Mouse (Mus musculus): ENCODE data around the gene Map3k9.

The Map3k9 gene

DNA sequence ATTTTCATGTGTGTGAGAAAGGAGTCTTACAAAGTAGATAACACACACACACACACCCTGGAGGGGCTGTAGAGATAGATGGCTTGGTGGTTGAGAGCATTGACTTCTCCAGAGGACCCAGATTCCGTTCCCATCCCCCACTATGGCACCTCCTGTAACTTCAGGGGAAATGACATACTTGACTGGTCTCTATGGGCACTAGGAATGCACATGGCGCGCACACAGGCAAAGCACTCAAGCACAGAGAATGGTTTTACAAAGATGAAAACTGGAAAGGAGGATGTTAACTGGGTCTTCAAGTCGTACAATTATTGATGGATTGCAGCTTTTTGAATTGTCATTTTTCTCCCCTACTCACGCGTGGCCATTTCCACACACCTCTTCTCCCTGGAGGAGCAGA is 1.6 kb upstream of the Map3k9 start:
- no peak for DNase-seq

DNA sequence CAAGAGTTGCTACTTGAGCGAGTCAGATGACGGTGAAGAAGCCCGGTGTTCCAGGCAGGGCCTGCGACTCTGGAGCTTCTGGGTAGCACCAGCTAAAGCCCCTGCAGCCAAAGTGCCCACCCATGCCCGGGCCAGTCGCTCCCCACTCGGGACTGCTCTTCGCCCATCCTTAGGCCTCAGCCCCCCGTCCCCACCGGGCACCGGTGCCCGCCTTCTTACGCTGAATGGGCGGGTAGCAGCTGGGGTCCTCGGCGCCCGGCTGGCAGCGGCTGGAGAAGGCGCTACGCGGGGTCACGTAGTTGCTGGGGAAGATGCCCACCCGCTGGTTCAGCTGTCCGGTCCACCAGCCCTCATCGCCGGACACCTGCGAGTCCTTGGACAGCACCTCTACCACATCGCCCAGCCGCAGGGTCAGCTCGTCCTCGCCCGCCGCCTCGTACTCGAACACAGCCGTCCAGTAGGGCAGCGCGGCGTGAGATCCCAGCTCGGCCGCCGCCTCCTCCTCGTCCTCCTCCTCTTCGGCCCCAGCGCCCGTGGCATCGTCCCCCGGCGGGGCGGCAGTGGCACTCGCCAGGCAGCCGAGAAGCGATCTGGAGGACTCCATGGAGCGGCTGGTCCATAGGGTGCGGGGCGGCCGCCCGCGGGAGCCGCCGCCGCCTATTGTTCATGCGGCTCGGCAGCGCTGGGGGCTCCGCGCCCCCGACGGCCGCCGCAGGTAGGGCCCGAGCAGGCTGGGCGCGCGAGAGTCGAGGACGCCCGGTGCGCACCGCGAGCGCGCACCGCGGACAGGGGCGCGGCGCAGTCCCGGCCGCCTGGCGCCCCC is 493 bp downstream of the Map3k9 start:
- peak; percentile 56 to 70 for DNase-seq

DNA sequence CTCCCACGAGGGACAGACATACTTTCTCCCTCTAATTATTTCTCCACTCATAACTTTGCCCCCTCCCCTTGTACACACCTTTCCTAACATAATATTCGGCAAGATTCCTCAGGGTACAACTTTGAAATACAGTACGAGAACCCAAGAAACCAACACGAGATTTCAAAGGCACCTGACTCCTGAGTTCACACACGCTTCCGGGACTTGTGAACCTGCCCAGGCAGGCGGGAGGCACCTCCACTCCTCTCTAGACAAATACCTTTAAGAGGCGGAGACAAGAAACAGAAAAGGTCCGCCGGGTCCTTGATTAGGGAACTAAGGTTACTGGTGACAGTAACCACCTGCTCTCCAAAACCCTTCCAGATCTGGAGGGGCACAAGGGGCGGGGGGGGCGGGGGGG is 1.1 kb downstream of the Map3k9 start:
- DNase-seq, result peak; percentile 51 to 56

DNA sequence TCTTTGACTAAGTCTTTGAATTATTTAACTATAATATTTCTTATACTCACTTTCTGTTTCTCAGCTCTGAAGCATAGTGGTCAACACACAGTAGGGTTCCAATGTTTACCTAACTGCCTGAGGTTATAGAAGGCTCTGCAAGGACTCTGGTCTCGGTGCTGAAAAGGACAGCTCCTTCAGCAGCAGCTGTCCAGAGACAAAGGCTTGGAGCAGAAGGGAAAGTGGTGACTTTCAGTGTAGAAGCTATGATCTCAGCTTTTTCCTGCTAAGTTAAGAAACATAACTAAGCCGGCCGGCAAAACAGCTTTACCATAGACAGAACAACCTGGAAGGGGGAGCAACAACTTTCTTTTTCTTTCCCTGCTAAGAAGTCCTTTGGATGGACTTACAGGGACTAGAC is 4.8 kb downstream of the Map3k9 start:
- no peak for DNase-seq

DNA sequence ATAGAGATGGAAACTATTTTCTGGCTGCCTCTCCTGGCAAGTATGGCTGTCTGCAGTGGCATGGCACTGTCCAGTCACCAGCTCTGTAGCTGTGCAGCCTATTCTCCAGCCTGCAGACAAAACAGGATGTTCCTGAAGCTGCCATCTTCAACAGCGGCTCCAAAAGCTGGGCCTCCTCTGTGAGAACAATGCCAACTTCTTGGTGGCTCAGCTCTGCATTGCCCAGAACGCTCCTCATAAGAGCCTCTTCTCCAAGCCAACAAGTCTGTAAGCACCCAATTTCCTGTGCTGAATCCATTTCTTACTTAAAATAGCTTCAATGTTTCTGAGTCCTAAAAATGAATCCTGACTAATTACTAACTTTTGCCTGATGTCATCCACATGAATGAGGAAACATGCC is 5.3 kb downstream of the Map3k9 start:
- DNase-seq, result no peak

DNA sequence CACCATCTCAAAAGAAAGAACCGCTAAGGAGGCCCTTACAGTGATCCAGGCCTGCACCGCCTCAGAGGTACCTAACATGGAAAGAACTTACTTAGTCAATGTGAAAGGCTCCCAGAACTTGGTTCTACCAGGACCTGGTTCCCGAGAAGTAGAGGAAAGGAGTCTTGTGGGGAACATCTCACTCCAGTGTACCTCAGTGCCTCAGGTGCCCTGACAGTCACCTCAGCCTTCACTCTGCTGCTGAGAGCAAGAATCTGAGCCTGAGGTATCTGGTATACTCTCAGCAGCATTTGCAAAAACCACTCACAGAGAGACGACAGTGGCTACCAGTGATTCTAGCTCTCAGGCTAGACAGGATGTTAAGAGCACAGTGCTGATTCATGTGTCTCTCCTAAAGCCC is 6.8 kb downstream of the Map3k9 start:
- no peak for DNase-seq

DNA sequence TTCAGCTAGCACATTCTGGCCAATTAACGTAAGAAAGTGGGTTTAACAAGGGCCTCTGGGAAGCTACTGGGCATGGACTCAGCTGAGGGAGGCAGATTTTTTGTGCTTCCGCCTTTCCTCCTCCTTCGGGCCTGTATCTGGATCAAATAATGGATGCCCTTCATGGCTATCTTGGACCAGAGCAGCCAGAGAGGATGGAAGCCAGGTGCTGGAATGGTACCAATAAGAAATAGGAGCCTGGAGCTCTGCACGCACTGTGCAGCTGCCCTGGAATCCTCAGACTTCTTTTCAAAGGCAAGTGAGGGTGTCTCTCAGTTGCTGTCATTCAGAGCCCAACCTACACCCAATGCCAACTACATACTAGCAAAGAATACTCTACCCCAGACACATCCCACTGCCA is 11.5 kb downstream of the Map3k9 start:
- DNase-seq, result no peak

DNA sequence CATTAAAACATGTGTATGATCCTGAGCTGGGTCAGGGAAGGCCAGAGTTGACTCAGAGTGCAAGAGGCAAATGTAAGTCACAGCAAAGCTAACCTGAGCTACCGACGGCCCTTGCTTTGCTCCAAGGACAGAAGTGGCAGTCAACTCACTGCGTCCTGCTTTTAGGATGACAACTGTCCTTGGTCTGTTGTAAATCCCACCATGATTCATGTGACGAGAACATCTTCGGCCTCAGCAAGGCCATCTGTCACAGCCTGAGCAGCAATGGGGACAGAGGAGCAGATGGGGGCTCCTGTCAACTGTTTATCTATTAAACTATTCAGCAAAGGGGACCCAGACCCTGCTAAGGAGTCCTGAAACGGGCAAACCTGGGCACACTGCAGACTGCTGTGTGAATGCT is 15.6 kb downstream of the Map3k9 start:
- no peak for DNase-seq

DNA sequence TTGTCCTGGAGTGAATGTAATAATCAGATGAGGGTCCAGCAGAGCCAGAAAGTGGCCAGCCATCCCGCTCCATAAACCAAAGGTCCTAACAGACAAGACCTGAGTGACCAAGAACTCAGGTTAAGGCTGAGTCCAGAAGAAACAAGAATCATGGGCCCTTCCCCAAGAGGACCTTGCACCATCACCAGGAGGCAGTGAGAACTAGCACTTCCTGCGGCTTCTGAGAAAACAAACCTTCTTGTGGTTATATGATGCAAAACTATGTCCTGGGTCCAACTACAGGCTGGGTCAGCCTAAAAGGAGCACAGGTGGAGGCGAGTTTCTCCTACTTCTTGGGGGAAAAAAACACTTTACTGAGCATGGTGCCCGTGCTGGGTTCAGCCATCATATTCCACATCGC is 16.6 kb downstream of the Map3k9 start:
- no peak for DNase-seq

DNA sequence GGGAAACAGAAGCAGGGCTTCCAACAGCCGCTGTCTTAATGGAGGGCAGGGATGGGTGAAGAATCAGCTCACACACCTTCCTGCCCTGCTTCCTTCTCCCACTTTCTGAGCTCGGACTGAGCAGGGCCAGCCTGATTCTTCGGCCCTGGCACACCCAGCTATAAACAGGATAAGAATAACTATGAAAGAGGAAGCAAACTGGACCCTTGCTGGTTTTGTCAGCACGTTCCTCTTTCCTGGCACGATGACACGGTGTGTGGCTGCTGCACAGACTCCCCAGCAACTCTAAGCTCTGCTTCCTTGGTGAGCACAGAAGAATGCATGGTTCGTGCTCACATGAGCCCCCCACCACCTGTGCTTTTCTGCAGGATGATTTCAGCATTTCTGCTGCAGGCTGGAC is 26.3 kb downstream of the Map3k9 start:
- DNase-seq, result peak; percentile 52 to 56

DNA sequence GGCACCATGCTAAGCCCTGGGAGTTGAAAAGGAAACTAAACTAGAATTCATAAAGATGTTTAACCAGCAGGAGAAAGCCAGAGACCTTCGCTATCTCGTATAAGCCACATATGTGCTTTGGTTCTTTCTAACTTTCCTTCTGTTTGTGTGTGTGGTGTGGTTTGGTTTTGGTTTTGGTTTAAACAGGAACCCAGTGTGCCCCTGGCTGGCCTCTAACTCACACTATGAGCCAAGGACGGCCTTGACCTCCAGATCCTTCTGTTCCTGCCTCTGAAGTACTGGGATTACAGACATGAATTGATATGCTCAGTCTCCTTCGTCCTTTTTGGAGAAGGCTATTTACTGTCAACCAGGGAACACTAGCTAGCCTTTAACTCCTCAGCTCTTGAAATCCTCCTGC is 29.9 kb downstream of the Map3k9 start:
- no peak for DNase-seq

DNA sequence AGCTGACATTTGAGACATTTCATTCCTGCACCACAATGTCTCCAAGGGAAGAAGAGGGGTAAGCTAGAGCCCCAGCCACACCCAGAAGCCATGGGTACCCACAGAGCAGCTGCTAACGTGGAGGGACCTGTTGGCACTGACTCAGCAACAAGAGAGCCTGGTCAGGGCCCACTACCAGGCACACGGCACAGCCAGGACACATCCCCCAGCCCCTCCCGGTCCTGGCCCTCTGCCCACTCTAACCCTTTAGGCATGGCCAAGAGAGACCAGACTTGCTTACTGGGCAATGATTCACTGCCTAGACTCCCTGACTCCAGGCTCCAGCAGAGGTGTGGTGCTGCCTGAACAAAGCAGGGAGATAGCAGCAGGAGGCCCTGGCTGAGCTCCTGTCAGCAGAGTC is 32.1 kb downstream of the Map3k9 start:
- DNase-seq, result peak; percentile 27 to 36

DNA sequence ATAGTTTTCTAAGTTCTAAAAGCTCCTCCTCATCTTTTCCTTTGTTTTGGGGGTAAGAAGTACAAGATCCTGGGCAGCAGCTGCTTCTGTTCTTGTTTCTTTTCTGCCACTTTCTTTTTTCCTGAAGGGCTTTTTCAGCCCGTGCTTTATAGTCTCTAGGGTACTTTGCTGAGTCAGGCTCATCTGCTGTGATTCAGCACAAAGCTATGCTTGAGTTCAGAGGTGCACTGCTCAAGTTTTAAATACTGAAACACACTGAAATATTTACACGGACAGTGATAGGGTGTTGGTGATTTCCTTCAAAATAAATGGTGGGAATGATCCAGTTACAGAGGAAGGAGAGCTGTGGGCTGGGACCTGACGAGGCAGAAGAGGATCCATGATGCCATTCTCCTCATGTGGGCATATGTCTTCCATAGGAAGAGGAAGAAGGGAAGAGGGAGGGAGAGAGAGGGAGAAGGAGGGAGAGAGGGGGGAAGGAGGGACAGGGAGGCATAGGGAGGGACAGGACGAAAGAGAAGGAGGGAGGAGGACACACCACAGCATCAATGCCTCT is 32.9 kb downstream of the Map3k9 start:
- no peak for DNase-seq

DNA sequence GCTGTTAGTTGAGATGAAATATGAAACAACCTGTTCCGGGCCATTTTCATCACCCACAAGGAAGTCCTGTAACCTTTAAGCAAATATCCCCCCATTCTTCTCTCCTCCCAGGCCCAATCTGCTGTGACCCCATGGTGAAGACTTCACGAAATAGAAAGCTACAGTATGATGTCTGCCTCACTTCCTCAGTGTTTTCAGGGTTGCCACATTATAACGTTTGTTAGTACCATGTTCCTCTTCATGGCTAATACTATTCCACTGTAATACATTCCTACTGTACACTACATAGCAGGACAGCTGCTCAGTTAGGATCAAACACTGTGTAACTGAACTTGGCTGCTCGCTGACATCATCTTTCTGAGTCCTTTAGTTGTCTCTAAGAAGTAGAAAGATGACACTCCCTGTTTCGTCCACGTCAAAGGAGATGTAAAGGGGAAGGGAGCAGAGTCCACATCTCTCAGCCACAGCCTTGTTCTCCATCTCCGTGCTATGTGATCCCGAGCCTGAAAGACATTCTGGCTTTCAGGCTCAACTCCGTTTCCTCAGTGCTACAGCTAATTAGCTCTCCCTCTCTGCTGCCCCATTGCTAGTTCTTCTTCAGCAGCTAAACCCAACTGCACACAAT is 34.5 kb downstream of the Map3k9 start:
- no peak for DNase-seq

DNA sequence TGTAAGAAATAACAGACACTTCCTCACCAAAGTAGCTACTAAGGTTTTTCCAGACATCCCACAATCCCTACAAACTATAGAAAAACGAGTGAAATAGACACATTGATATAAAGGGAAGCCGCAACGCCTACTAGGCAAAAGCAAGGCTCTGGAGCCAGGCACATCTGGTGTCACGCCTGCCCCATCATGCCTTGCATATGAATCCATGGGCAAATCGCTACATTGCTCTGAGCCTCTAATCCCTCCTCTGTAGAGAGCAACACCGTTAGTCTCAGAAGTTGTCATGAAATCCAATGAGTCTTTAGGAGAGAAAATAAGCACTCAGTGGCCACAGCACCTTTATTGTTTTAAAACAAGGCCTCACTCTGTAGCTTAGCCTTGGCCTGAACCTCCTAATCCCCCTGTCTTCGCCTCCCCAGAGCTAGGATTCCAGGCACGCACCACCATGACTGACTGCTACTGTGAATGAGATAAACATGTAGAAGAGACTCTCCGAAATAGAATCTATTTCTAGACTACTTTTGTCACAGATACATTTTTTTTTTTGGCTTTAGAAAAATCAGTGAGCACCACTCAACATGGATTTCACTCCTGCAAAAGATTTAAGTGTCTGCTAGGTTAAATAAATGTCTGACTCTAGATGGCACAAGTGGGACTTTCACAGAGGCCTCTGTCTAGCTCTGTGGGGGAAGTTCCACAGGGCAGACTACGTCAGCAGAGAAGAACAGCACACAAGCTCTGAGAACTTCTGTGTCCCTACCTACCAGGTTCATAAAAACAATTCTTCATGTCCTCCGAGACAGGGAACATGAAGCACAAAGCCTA is 45.5 kb downstream of the Map3k9 start:
- no peak for DNase-seq

DNA sequence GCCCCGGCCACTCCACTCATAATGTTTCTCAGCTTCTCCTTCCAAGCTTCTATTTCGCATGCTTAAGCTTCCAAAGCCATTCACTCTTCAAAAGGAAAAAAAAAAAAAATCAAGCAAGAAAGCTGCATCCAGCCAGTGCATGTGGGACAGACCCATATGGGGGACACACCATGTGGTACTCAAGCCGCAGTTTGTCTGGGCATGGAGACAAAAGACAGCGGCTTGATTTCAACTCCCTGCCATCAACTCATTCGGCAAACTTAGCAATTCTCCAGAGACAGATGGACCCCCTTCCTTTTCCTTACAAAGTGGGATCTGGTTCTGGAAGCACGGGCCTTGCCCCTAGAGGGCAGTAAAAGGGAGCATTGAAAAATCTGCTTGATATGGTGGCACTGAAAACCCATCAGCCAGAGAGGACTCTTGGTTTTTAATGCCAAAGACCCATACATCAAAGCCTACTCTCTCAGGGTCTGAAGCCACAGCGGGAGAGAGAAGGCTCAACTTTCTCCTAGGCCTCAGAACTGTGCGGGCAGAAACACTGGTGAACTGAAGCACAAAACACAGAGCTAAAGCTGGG is 54.6 kb downstream of the Map3k9 start:
- peak; percentile 21 to 33 for DNase-seq

DNA sequence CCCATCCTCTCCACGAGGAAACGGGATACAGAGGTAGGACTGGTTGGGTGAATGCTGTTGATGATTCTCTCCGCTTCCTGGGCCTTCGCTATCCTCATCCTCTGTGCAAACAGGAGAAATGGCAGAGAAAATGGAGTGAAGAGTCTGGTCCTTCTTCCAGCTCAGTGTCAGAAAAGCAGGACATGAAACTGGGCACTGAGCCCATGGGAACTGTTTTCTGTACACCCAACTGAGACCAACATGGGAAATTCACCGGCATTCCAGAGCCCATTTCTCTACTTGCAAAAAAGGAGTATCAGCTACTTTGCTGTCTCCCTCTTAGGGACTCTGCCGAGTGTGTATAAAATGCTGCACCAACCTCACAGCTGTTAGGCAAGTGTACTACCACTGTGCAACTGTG is 56.2 kb downstream of the Map3k9 start:
- peak; percentile 52 to 57 for DNase-seq

DNA sequence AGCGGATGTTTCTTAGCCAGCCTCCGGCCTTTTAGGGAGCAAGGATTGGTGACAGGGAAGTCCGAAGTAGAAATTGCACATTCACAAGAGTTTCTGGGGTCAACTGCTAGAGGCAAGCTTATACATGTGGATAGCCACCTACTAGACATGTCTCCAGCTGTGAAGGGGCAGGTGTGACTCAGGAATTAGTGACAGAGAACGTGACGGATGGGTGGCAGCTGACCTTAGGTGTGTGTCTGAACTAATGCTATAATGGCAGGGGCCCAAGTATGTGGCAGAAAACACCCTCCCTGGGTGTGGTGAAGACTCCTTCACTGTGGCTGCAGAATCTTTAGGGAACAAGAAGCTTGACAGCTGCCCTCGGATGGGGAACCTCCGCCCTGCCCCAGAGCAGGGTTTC is 57.6 kb downstream of the Map3k9 start:
- no peak for DNase-seq

DNA sequence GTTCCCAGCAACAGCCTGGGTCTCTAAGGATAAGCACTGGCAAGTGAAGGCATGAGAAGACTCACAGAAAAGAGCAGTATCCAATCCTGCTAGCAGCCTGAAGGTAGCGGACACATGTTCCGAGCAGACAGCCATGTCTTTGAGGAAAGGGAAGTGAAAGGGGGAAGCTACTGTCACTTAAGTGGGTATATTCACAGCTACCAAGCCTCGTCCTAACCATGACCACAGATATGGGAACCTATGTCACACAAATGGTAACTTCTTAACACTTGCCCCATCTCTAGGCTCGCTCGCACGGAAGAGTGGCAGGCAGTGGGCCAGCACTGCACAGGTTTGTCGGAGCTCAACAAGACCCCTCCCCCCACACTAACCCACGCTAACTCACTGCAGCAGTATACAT is 61.3 kb downstream of the Map3k9 start:
- DNase-seq, result no peak

DNA sequence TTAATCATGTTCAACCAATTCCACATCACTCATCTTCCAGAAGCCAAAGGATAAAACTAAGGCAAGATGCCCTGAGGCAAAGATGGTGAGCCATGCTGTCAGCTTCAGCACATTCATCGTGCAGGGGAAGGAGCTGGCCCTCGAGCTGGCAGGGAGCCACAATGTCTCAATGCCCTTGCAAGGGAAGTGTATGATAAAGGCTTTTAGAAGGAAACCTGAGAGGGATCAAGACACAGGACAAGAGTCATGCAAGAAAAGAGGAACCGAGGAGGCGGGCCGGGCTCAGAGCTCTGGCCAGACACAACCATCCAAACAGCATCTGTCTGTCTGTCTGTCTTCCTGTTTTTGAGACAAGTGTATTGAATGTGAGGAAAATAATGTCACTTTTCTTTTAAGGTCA is 61.8 kb downstream of the Map3k9 start:
- DNase-seq, result peak in 1 of 2 experiments; percentile 15

DNA sequence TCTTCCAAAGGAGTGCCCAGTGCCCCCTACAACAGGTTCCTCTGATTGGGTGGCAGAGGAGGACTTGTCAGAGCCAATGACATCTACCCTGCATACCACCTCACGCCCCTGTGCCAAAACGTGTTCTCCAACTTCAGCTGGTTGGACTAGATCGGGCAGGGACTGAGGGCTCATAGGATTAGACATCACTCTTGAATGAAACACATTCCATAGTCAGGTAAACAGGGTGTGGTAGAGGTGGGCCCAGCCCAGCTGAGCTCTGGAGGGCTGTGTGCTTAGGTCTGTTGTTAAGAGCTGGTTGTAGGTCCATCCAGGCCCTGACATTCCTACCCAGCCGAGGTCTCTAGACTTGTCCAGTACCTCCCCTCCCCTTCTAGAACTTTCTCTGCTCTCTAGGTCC is 68.4 kb downstream of the Map3k9 start:
- DNase-seq, result no peak

DNA sequence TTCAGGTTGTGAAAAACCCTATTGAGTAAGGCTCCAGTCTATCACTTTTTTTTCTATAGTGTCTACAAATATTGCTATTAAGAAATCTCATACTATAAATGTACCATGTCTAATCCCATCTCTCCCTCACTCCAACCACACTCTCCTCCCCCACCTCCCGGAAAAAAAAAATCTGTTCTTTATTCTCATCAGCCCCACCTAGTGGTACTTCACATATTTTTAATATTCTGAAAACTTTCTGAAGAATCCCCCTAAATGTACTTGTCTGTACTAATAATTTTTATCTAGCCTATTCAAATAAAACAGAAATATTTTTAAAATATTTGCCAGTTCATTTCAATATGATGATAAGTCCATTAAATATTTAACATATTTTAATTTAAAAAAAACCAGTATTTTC is 78.1 kb downstream of the Map3k9 start:
- no peak for DNase-seq

DNA sequence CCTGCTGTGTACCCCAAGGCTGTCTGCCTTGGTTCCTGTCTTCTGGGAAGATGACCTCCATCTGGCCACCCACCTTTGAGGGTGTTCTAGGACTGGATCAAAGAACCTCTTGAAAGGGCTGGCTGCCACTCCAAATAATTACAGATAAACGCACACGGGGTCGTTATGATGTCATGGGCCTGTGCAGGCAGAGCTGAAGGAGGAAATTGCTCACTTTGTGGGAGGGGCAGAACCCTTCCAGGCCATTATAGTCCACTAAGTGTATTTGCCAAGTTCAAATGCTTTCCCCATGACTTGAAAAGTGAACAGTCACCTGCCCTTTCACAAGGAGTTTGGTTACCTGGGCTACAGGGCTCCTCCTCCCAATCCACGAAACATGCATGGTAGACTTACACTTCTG is 83.0 kb downstream of the Map3k9 start:
- peak; percentile 12 to 13 for DNase-seq
